Mouse (Mus musculus) spleen, adult 18-20 months (tissue): ENCODE results near the gene Ttc21a.

Source experiments
- DNase-seq, 2 experiments: peaks; one replicate each; pipeline ENCODE4 v3.0.0; 2022; ENCODE audit warnings: mixed read lengths in 2 of 2

Ttc21a gene

GRCm38 (mm10) chr9:119941861-119942260, 4.5 kb downstream of the Ttc21a start:
- no peak for DNase-seq

GRCm38 (mm10) chr9:119943326-119943725, 5.9 kb downstream of the Ttc21a start:
- DNase-seq = no peak

- peak in 1 of 2 experiments; percentile 38 for DNase-seq
Observed at GRCm38 (mm10) chr9:119945173-119945900, 7.9 kb downstream of the Ttc21a start.

- no peak for DNase-seq
Observed at GRCm38 (mm10) chr9:119948804-119949203, 11.4 kb downstream of the Ttc21a start.

GRCm38 (mm10) chr9:119950434-119950833, 13.0 kb downstream of the Ttc21a start:
- DNase-seq = no peak

GRCm38 (mm10) chr9:119951388-119951787, 14.0 kb downstream of the Ttc21a start:
- no peak for DNase-seq

- no peak for DNase-seq
Observed at GRCm38 (mm10) chr9:119958835-119959234, 21.4 kb downstream of the Ttc21a start.

GRCm38 (mm10) chr9:119962216-119962615, 24.8 kb downstream of the Ttc21a start:
- no peak for DNase-seq

- peak; percentile 71 to 79 for DNase-seq
Observed at GRCm38 (mm10) chr9:119962987-119963667, 25.7 kb downstream of the Ttc21a start.

GRCm38 (mm10) chr9:119964206-119964605, 26.8 kb downstream of the Ttc21a start:
- DNase-seq = no peak

GRCm38 (mm10) chr9:119965186-119965585, 27.8 kb downstream of the Ttc21a start:
- DNase-seq = no peak

GRCm38 (mm10) chr9:119966221-119966910, 29.0 kb downstream of the Ttc21a start:
- no peak for DNase-seq

- no peak for DNase-seq
Observed at GRCm38 (mm10) chr9:119969811-119970210, 32.4 kb downstream of the Ttc21a start.

- peak in 1 of 2 experiments; percentile 50 for DNase-seq
Observed at GRCm38 (mm10) chr9:119970221-119970620, 32.8 kb downstream of the Ttc21a start.

GRCm38 (mm10) chr9:119970763-119971656, 33.6 kb downstream of the Ttc21a start:
- DNase-seq = no peak

- DNase-seq = no peak
Observed at GRCm38 (mm10) chr9:119972166-119972565, 34.8 kb downstream of the Ttc21a start.

GRCm38 (mm10) chr9:119972582-119972981, 35.2 kb downstream of the Ttc21a start:
- DNase-seq = no peak

GRCm38 (mm10) chr9:119973281-119973680, 35.9 kb downstream of the Ttc21a start:
- no peak for DNase-seq

GRCm38 (mm10) chr9:119973869-119974520, 36.6 kb downstream of the Ttc21a start:
- DNase-seq = peak in 1 of 2 experiments; percentile 42

- DNase-seq = no peak
Observed at GRCm38 (mm10) chr9:119974609-119975008, 37.2 kb downstream of the Ttc21a start.

GRCm38 (mm10) chr9:119975286-119975685, 37.9 kb downstream of the Ttc21a start:
- DNase-seq = no peak
